Mouse (Mus musculus): ENCODE measurements at regions not wholly inside any gene's neighbourhood (a gene's known extent, or its start where the extent isn't known, plus 50 kb on each side); places are given as distances from the start of the nearest gene placed in this dataset.

DNA sequence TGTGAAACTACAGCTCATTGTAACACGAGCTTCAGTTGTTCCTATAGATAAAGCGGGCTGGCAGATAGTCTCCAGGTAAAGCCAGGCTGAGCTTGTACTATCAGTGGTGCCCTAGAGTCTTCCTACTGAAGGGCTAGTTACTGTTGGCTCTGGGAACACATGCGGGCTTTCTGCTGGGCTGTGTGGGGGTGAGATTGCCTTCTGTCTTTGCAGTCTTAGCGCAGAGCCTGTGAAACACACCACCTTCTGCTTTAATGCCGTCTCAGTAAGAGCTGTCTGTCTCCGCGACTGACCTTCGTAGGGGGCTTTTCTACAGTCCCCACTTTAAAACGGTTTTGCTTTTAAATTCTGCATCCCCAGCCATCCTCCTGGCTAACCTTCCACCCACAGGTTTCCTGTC is 76.7 kb downstream of the Trim29 start:
- H3K4me3 ChIP-seq (ENCODE audit: low read depth, low read length) = no peak overlapping the region
- DNase-seq (no peak), ATAC-seq (ENCODE audit: insufficient read depth) (no peak)
- TF ChIP-seq CTCF (IDR thresholded peaks at IDR 0.05; ENCODE audit: low read depth) = no peak
- H3K9me3 ChIP-seq (ENCODE audit: low read depth, low read length) = no peaks in the 10 kb centered on the region
- H3K36me3 ChIP-seq (ENCODE audit: insufficient read depth) = no peaks in the 10 kb centered on the region
- H3K4me2 ChIP-seq = no peak overlapping the region
- WGBS = 57% methylated on average over 9 of the region's 9 CpGs
- no peaks in the 10 kb centered on the region for H3K27me3 ChIP-seq (ENCODE audit: insufficient read depth, low read length)
- H3K27ac ChIP-seq (ENCODE audit: low read depth) = no peak overlapping the region
- no peaks in the 10 kb centered on the region for H3K4me1 ChIP-seq (ENCODE audit: insufficient read depth)
- H3K9ac ChIP-seq = no peak overlapping the region

DNA sequence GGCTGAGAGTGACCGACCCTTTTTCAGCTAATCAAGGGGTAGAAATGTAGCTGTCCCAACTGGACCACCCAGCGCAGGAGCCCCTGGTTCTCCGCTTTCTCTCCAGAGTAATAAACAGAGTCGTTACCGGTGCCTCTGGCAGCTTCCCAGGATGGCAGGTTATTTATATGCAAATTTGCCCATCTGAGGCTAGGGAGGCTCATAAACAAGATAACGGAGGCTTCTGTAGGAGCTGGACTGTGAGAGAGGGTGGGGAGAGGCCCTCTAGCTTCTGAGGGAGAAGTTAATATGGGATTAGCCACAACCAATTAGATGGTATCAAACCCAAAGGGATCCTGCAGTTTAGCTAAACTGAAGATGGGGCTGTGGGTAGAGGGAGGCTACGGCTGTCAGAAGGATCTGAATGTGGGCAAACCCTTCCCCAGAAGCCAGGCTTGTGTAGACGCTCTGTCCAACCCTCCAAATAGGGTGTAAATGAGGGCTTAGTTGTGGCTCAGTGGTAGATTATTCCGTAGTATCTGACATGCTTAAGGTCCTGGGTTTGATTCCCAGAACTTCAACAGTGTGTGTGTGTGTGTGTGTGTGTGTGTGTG is 78.9 kb downstream of the Trim29 start:
- Histone ChIP-seq H3K9me3 (ENCODE audit: low read depth, low read length) (no peaks in the 10 kb centered on the region; the same call in 1 of the 2 replicates), H3K4me3 (ENCODE audit: low read depth, low read length) (no peak overlapping the region), H3K4me1 (ENCODE audit: insufficient read depth) (no peaks in the 10 kb centered on the region), H3K36me3 (ENCODE audit: insufficient read depth) (no peaks in the 10 kb centered on the region), H3K9ac (no peak overlapping the region), H3K27ac (ENCODE audit: low read depth) (no peak overlapping the region), H3K4me2 (no peak overlapping the region), H3K27me3 (ENCODE audit: insufficient read depth, low read length) (no peaks in the 10 kb centered on the region)
- WGBS = 50% methylated on average over 9 of the region's 9 CpGs
- DNase-seq (no peak), ATAC-seq (ENCODE audit: insufficient read depth) (no peak)
- TF ChIP-seq CTCF (IDR thresholded peaks at IDR 0.05; ENCODE audit: low read depth) = no peak

- no peak for TF ChIP-seq CTCF (IDR thresholded peaks at IDR 0.05; ENCODE audit: low read depth)
- ATAC-seq (ENCODE audit: insufficient read depth) (no peak), DNase-seq (no peak)
- no peak overlapping the region for H3K9ac ChIP-seq
- no peak overlapping the region for H3K4me2 ChIP-seq
- H3K36me3 ChIP-seq (ENCODE audit: insufficient read depth) = no peaks in the 10 kb centered on the region
- H3K4me3 ChIP-seq (ENCODE audit: low read depth, low read length) = no peak overlapping the region
- no peaks in the 10 kb centered on the region for H3K27me3 ChIP-seq (ENCODE audit: insufficient read depth, low read length)
- H3K4me1 ChIP-seq (ENCODE audit: insufficient read depth) = no peaks in the 10 kb centered on the region
- H3K27ac ChIP-seq (ENCODE audit: low read depth) = no peak overlapping the region
- 59% methylated on average over 6 of the region's 6 CpGs for WGBS
- no peaks in the 10 kb centered on the region; the same call in 1 of the 2 replicates for H3K9me3 ChIP-seq (ENCODE audit: low read depth, low read length)
Observed at GRCm38 (mm10) chr9:43392467-43393064, 81.9 kb downstream of the Trim29 start.

DNA sequence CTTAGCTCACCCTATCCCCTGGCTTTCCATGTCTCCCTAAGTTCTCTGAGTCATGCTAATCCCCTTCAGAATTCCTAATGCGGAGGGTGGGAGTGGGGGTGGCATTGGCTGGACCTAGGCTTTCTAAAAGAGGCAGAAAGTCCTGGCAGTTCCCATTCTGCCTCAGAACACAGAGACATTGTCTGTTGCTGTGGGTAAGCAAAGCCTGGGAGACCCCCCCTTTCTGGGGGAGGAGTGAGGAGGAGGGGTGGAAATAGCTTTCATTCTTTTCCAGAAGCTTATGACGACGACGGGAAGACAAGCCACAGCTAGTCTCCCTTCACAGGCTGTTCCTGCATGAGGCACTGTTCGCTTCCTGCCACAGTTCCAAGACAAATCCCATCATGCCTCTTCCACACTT is 83.6 kb downstream of the Trim29 start:
- H3K36me3 ChIP-seq (ENCODE audit: insufficient read depth) = no peaks in the 10 kb centered on the region
- ATAC-seq (ENCODE audit: insufficient read depth) (no peak), DNase-seq (peak; percentile 24)
- no peak for TF ChIP-seq CTCF (IDR thresholded peaks at IDR 0.05; ENCODE audit: low read depth)
- H3K27ac ChIP-seq (ENCODE audit: low read depth) = no peak overlapping the region
- no peaks in the 10 kb centered on the region for H3K27me3 ChIP-seq (ENCODE audit: insufficient read depth, low read length)
- no peak overlapping the region for H3K4me3 ChIP-seq (ENCODE audit: low read depth, low read length)
- no peaks in the 10 kb centered on the region for H3K4me1 ChIP-seq (ENCODE audit: insufficient read depth)
- H3K9ac ChIP-seq = no peak overlapping the region
- no peaks in the 10 kb centered on the region; the same call in 1 of the 2 replicates for H3K9me3 ChIP-seq (ENCODE audit: low read depth, low read length)
- 35% methylated on average over 5 of the region's 5 CpGs for WGBS
- no peak overlapping the region for H3K4me2 ChIP-seq

DNA sequence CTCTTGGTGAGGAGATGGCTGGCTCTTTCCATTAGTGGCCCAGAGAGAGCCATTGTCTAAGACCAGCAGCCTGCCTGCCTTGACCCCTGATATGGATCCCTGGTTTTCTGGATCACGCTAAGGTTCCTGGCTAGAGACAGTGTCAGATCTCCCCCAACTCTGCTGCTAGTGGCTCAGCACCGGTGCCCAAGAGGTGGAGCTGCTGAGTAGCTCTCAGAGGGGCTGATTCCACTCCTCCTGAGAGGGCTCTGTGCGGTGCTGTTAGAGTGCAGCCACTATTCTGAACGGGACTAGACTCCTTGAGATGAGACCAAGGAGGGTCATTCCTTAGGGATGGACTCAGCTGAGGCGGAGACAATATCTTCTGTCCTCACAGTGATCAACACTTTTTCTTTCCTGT is 84.6 kb downstream of the Trim29 start:
- no peaks in the 10 kb centered on the region for H3K4me1 ChIP-seq (ENCODE audit: insufficient read depth)

DNA sequence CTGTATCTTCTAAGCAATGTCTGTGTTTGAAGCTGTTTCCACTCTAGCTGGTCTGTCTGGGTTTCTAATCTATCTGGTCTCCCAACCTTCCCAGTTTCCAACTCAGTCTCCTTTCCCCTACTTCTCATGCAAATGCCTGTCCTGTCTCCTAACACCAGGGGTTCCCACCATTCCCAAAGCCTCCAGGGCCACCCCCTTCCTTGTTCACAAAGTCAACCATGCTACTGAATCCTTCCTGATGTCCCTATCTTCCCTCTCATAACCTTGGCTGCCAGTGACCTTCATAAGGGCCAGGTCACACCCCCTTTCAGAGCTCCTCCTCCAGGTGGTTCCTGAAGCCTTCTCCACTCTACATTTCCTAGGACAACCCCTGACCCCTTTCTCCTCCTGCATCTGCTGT is 85.9 kb downstream of the Trim29 start:
- H3K9ac ChIP-seq = no peak overlapping the region
- ATAC-seq (ENCODE audit: insufficient read depth) = no peak
- no peaks in the 10 kb centered on the region for H3K27me3 ChIP-seq (ENCODE audit: insufficient read depth, low read length)
- DNase-seq = no peak
- no peak overlapping the region for H3K27ac ChIP-seq (ENCODE audit: low read depth)
- H3K4me2 ChIP-seq = no peak overlapping the region
- H3K4me1 ChIP-seq (ENCODE audit: insufficient read depth) = no peaks in the 10 kb centered on the region
- no peaks in the 10 kb centered on the region; the same call in 1 of the 2 replicates for H3K9me3 ChIP-seq (ENCODE audit: low read depth, low read length)
- no peak for TF ChIP-seq CTCF (IDR thresholded peaks at IDR 0.05; ENCODE audit: low read depth)
- no peak overlapping the region for H3K4me3 ChIP-seq (ENCODE audit: low read depth, low read length)
- no peaks in the 10 kb centered on the region for H3K36me3 ChIP-seq (ENCODE audit: insufficient read depth)

More for the DNA sequence above, 84.6 kb downstream of the Trim29 start:
- no peaks in the 10 kb centered on the region for H3K36me3 ChIP-seq (ENCODE audit: insufficient read depth)
- H3K4me3 ChIP-seq (ENCODE audit: low read depth, low read length) = no peak overlapping the region
- WGBS = 34% methylated on average over 5 of the region's 5 CpGs
- no peaks in the 10 kb centered on the region; the same call in 1 of the 2 replicates for H3K9me3 ChIP-seq (ENCODE audit: low read depth, low read length)
- no peak overlapping the region for H3K9ac ChIP-seq
- no peak overlapping the region for H3K27ac ChIP-seq (ENCODE audit: low read depth)
- H3K4me2 ChIP-seq = no peak overlapping the region
- DNase-seq = no peak
- no peak for ATAC-seq (ENCODE audit: insufficient read depth)
- H3K27me3 ChIP-seq (ENCODE audit: insufficient read depth, low read length) = no peaks in the 10 kb centered on the region
- TF ChIP-seq CTCF (IDR thresholded peaks at IDR 0.05; ENCODE audit: low read depth) = peak; percentile 29; the same call in 1 of the 2 replicates

DNA sequence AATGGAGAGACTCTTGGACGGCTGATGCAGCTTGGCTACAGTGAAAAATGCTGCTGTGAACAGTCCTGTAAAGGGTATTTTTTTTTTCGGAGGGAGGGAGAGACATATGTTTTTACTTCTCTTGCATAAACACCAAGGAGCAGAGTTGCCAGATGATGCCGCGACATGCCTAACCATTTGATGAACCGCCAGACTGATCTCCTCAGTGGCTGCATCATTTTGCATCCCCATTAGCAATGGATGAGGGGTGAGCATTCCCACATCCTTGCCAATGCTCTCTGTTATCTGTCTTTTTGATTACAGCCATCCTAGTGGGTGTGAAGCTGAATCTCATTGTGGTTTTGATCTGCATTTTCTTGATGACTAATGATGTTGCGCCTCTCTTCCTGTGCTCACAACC is 97.8 kb downstream of the Trim29 start:
- Histone ChIP-seq H3K4me2 (no peak overlapping the region), H3K27ac (ENCODE audit: low read depth) (no peak overlapping the region), H3K27me3 (ENCODE audit: insufficient read depth, low read length) (no peaks in the 10 kb centered on the region), H3K4me1 (ENCODE audit: insufficient read depth) (no peaks in the 10 kb centered on the region), H3K9ac (no peak overlapping the region), H3K9me3 (ENCODE audit: low read depth, low read length) (no peaks in the 10 kb centered on the region), H3K4me3 (ENCODE audit: low read depth, low read length) (no peak overlapping the region), H3K36me3 (ENCODE audit: insufficient read depth) (no peaks in the 10 kb centered on the region)
- DNase-seq = peak; percentile 31
- no peak for TF ChIP-seq CTCF (IDR thresholded peaks at IDR 0.05; ENCODE audit: low read depth)
- 39% methylated on average over 6 of the region's 6 CpGs for WGBS
- no peak for ATAC-seq (ENCODE audit: insufficient read depth)

All from lung, embryonic 14.5 days (tissue).